In genomic region chr5:36795647-36796295, GRCm38 (mm10) we compare ENCODE assay signal across 8 mouse cellular contexts. TPM values are rescaled to one million over a fixed set of nuclear protein-coding genes. Genes with fewer than 3 reads are reported as not detected.
DNase-seq lines count a peak whose midpoint lies in the region; ATAC-seq and TF ChIP-seq lines count a peak whose summit lies in the region.
"Not testable (repeated sequence)": the region's sequence is repeated elsewhere in the genome, so short reads cannot be mapped to it uniquely, and the experiment has no call there.

No protein-coding gene starts in this region.

- peak overlapping the region; percentile 54 for H3K4me2 ChIP-seq in hindbrain, embryonic 12.5 days (replicated peaks)
- peak overlapping the region; percentile 72 for H3K4me2 ChIP-seq in lung, postnatal 0 days (replicated peaks; ENCODE audit: low read depth, low read length)

- CTCF ChIA-PET in Patski (lab: Charles Lee) = not testable (repeated sequence)

- not testable (repeated sequence) for H3K27me3 ChIP-seq in Patski; hindbrain, embryonic 12.5 days; lung, postnatal 0 days (replicated peaks; ENCODE audit: insufficient read depth, low read length)

- in situ Hi-C loops in Patski (cut with MboI; ENCODE audit: low pct_unique_long_range_greater_than_20kb) = not testable (repeated sequence)

- peak; percentile 42 for DNase-seq in Patski (ENCODE audit: low read depth, low spot score)
- peak; percentile 80 for DNase-seq in cerebellum, postnatal 14 days
- DNase-seq in frontal cortex, postnatal 14 days (ENCODE audit: low spot score in 2 of 2) = peak; percentile 54 to 57
- peak; percentile 72 to 79 for DNase-seq in layer of hippocampus, postnatal 14 days (ENCODE audit: low spot score in 2 of 2)
- peak; percentile 74 for DNase-seq in lung, postnatal 0 days (ENCODE audit: low spot score)
- DNase-seq in ovary, postnatal 14 days (ENCODE audit: low spot score) = peak; percentile 52
- peak; percentile 54 to 64 for DNase-seq in thymus, postnatal 10 days (ENCODE audit: low spot score in 2 of 2)

- ATAC-seq in Patski = peak; percentile 49
- peak; percentile 56 for ATAC-seq in hindbrain, embryonic 12.5 days (ENCODE audit: low FRiP score)
- peak; percentile 52 for ATAC-seq in lung, postnatal 0 days

- H3K4me1 ChIP-seq in hindbrain, embryonic 12.5 days = peaks cover 13% of the 10 kb centered on the region
- not testable (repeated sequence) for H3K4me1 ChIP-seq in lung, postnatal 0 days (ENCODE audit: insufficient read depth, low read depth, low read length)

- H3K27ac ChIP-seq in hindbrain, embryonic 12.5 days = peak overlapping the region; percentile 95
- peak overlapping the region; percentile 89 for H3K27ac ChIP-seq in lung, postnatal 0 days (ENCODE audit: low read length)

- not testable (repeated sequence) for TF ChIP-seq CTCF in Patski (IDR thresholded peaks at IDR 0.05)
- TF ChIP-seq CTCF in lung, postnatal 0 days (IDR thresholded peaks at IDR 0.05) = peak; percentile 30; the same call in 1 of the 2 replicates

- not testable (repeated sequence) for H3K36me3 ChIP-seq in hindbrain, embryonic 12.5 days; lung, postnatal 0 days (ENCODE audit: insufficient read depth, low read length)

- TF ChIP-seq EP300 in lung, postnatal 0 days (IDR thresholded peaks at IDR 0.05) = not testable (repeated sequence)

- peak overlapping the region; percentile 85 for H3K9ac ChIP-seq in hindbrain, embryonic 12.5 days
- H3K9ac ChIP-seq in lung, postnatal 0 days (replicated peaks; ENCODE audit: low read depth) = peak overlapping the region; percentile 30

- POLR2A ChIA-PET in Patski (lab: Charles Lee) = interaction anchor here (0.7 kb wide), 1 partner anchor 35 kb away, joined by 4 read pairs; no protein-coding TSS in a partner anchor

- H3K9me3 ChIP-seq in hindbrain, embryonic 12.5 days (replicated peaks); lung, postnatal 0 days (ENCODE audit: low read length): not testable (repeated sequence)

- H3K4me3 ChIP-seq in hindbrain, embryonic 12.5 days = peak overlapping the region; percentile 71
- H3K4me3 ChIP-seq in lung, postnatal 0 days (ENCODE audit: low read depth, low read length) = peak overlapping the region; percentile 63

- 5% methylated on average over 36 of the region's 37 CpGs for WGBS in hindbrain, embryonic 12.5 days
- WGBS in lung, postnatal 0 days = 3% methylated on average over 35 of the region's 37 CpGs

RNA-seq across cellular contexts. Expression of gene Mrfap1, which starts 0.8 kb away (rescaled TPM):
- polyA plus RNA-seq in Patski (2021) = 434 TPM
- polyA plus RNA-seq in hindbrain, embryonic 12.5 days (2016; fragmentation: Nextera tagmentation; extraction: Ambion mirVana) = 495 and 532 TPM in 2 replicates
- 100 to 1,000 TPM; 537 to 543 TPM for total RNA-seq in layer of hippocampus, postnatal 14 days (2021)
- 281 and 298 TPM in 2 replicates for polyA plus RNA-seq in lung, postnatal 0 days (2015; fragmentation: Nextera tagmentation; extraction: Ambion mirVana)

RNA-seq across cellular contexts. Expression of gene Man2b2, which starts 34.7 kb away (rescaled TPM):
- polyA plus RNA-seq in Patski (2021) = 46.9 TPM
- 16.1 and 16.7 TPM in 2 replicates for polyA plus RNA-seq in hindbrain, embryonic 12.5 days (2016; fragmentation: Nextera tagmentation; extraction: Ambion mirVana)
- total RNA-seq in layer of hippocampus, postnatal 14 days (2021) = 10 to 100 TPM; 19.6 to 20.1 TPM
- 14.8 and 15.7 TPM in 2 replicates for polyA plus RNA-seq in lung, postnatal 0 days (2015; fragmentation: Nextera tagmentation; extraction: Ambion mirVana)

RNA-seq across cellular contexts. Expression of gene Bloc1s4, which starts 47.3 kb away (rescaled TPM):
- 25.5 TPM for polyA plus RNA-seq in Patski (2021)
- 28.0 and 29.2 TPM in 2 replicates for polyA plus RNA-seq in hindbrain, embryonic 12.5 days (2016; fragmentation: Nextera tagmentation; extraction: Ambion mirVana)
- total RNA-seq in layer of hippocampus, postnatal 14 days (2021) = 10 to 100 TPM; 19.9 to 21.0 TPM
- 26.8 and 28.3 TPM in 2 replicates for polyA plus RNA-seq in lung, postnatal 0 days (2015; fragmentation: Nextera tagmentation; extraction: Ambion mirVana)

Comparison
In these comparisons a context has a peak if more than half of its experiments do, and no peak if none do; other contexts are left out.
1. Peak in every context shown above with its lines: DNase-seq, ATAC-seq, H3K4me3 ChIP-seq and H3K27ac ChIP-seq.